Mouse (Mus musculus): ENCODE data around the gene Srsf3. TPM values are rescaled to one million over a fixed set of nuclear protein-coding genes. Genes with fewer than 3 reads are reported as not detected.

Gene Srsf3
- polyA plus RNA-seq (2012; rRNA removed) = 385 and 390 TPM in 2 replicates
- polyA plus RNA-seq (2014; fragmentation: Nextera tagmentation; extraction: Ambion mirVana) = 561 and 596 TPM in 2 replicates

DNA sequence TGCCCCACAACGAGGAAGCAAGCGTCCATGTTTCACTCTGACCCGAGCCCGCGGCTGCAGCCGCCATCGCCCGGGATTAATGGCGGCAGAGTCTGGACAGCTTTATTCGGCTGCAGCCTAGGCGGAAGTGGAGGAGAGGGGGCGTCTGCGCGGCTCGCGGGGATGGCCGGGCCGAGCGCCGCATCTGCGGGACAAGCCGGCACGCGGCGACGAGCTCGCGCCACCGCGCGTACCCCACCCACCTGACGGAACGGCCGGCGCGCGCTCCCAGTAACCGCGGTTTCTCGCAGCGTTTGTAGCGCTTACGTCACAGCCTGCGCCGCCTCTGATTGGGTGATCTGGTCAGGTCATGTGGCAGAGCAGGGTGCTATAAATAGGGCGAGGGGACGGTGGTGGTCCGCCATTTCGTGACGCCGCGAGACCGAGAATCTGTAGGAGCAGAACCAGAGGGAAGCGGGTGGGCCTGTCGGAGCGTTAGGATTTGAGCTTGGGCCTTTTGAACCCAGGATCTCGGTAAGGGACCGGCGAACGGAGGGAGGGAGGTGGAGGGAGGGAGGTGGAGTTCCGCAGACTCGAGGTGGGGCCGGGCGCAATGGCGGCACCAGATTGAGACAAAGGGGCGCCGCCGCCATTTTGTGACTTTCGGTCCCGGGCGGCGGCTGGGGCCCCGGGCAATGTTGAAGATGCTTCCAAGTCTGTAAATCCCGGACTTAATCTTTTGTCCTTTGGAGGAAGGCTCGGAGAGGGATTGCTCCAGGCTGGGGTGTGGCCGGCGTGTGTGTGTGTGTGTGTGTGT, at the start of gene Srsf3:
Gene Srsf3, plus strand, starts transcription at position 355 of the 796 bp plus-strand sequence.
- TF ChIP-seq POLR2A (IDR thresholded peaks at IDR 0.05; ENCODE audit: borderline replicate concordance, extremely low read depth, insufficient read depth, insufficient read length) = peak; percentile 99; the same call in 1 of the 2 replicates
- H3K9me3 ChIP-seq (ENCODE audit: control insufficient read depth, low read length) = no peaks in the 10 kb centered on the region
- H3K4me2 ChIP-seq (replicated peaks; ENCODE audit: low read depth, low read length, severe bottlenecking) = peak within 1 kb of the TSS; percentile 91
- DNase-seq (ENCODE audit: low spot score) = peak; percentile 99
- H3K27me3 ChIP-seq (ENCODE audit: control insufficient read depth, insufficient read depth, low read length) = no peaks in the 10 kb centered on the region
- H3K4me3 ChIP-seq (replicated peaks; ENCODE audit: low read length) = peak within 1 kb of the TSS; percentile 66
- peaks cover 17% of the 10 kb centered on the region for H3K4me1 ChIP-seq (ENCODE audit: control insufficient read depth, insufficient read depth, low read length)
- ATAC-seq (ENCODE audit: low FRiP score, low read depth) = peak; percentile 99
- 0% methylated on average over 63 of the region's 77 CpGs for WGBS
- H3K9ac ChIP-seq (ENCODE audit: low read depth, low read length, severe bottlenecking) = peak within 1 kb of the TSS; percentile 98
- H3K27ac ChIP-seq (replicated peaks; ENCODE audit: low read depth, low read length) = peak within 1 kb of the TSS; percentile 99
- peaks cover 19% of the 10 kb centered on the region for H3K36me3 ChIP-seq (ENCODE audit: control insufficient read depth, insufficient read depth, low read length)

DNA sequence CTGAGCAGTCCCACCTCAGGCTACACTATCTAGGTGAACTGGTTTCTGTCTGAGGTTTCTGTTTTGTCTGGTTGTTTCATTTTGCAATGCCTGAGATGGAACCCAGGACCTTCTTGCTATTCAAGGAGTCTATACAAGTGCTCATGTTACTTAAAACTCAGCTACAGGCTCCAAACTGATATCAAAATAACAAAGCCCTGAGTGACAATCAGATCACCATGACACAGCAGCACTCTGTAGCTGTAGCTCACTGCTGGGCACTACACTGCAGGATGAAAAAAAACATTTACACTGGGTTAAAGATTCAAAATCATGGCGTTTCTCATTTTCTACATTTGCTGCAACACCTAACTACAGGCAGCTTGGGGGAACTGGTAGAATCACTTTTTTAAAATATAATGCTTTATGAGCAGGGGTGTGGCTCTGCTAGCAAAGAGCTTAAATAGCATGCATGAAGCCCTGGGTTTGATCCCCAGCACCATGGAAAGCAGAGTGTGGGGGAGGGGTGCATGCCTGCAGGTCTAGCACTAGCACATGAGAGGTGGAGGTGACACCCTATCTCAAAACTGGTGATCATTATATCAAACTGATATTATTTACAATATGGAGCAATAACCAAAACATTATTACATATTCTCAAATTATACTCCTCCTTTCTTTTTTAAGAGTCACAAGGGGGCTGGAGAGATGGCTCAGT, 47.6 kb upstream of the Srsf3 start:
- TF ChIP-seq POLR2A (IDR thresholded peaks at IDR 0.05; ENCODE audit: borderline replicate concordance, extremely low read depth, insufficient read depth, insufficient read length) = no peak
- no peak overlapping the region for H3K9ac ChIP-seq (ENCODE audit: low read depth, low read length, severe bottlenecking)
- no peak overlapping the region for H3K4me3 ChIP-seq (replicated peaks; ENCODE audit: low read length)
- H3K4me2 ChIP-seq (replicated peaks; ENCODE audit: low read depth, low read length, severe bottlenecking) = no peak overlapping the region
- no peaks in the 10 kb centered on the region for H3K9me3 ChIP-seq (ENCODE audit: control insufficient read depth, low read length)
- no peaks in the 10 kb centered on the region for H3K27me3 ChIP-seq (ENCODE audit: control insufficient read depth, insufficient read depth, low read length)
- ATAC-seq (ENCODE audit: low FRiP score, low read depth) = no peak
- WGBS = 90% methylated on average over 1 of the region's 1 CpGs
- H3K27ac ChIP-seq (replicated peaks; ENCODE audit: low read depth, low read length) = no peak overlapping the region
- H3K4me1 ChIP-seq (ENCODE audit: control insufficient read depth, insufficient read depth, low read length) = no peaks in the 10 kb centered on the region
- DNase-seq (ENCODE audit: low spot score) = no peak
- H3K36me3 ChIP-seq (ENCODE audit: control insufficient read depth, insufficient read depth, low read length) = peaks cover 86% of the 10 kb centered on the region

DNA sequence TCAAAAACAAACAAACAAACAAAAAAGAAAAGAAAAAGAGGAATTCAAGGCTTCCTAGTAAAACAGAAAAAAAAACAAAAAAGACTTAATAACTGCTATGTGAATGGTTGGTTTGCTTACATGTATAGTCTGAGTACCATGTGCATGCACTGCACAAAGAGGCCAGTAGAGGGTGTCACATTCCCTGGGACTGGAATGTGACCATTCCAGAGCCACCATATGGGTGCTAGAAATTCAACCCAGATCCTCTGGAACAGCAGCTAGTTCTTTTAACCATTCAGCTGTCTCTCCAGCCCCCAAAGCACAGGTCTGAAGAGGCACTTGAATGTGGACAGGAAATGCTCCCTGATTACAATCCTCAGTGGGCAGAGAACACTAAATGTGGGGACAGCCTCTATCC, 45.6 kb upstream of the Srsf3 start:
- no peak overlapping the region for H3K4me2 ChIP-seq (replicated peaks; ENCODE audit: low read depth, low read length, severe bottlenecking)
- no peak overlapping the region for H3K27ac ChIP-seq (replicated peaks; ENCODE audit: low read depth, low read length)
- H3K27me3 ChIP-seq (ENCODE audit: control insufficient read depth, insufficient read depth, low read length) = no peaks in the 10 kb centered on the region
- H3K9ac ChIP-seq (ENCODE audit: low read depth, low read length, severe bottlenecking) = no peak overlapping the region
- no peaks in the 10 kb centered on the region for H3K4me1 ChIP-seq (ENCODE audit: control insufficient read depth, insufficient read depth, low read length)
- no peak for TF ChIP-seq POLR2A (IDR thresholded peaks at IDR 0.05; ENCODE audit: borderline replicate concordance, extremely low read depth, insufficient read depth, insufficient read length)
- DNase-seq (ENCODE audit: low spot score) (no peak), ATAC-seq (ENCODE audit: low FRiP score, low read depth) (no peak)
- H3K4me3 ChIP-seq (replicated peaks; ENCODE audit: low read length) = no peak overlapping the region
- H3K9me3 ChIP-seq (ENCODE audit: control insufficient read depth, low read length) = no peaks in the 10 kb centered on the region
- H3K36me3 ChIP-seq (ENCODE audit: control insufficient read depth, insufficient read depth, low read length) = peaks cover 91% of the 10 kb centered on the region

DNA sequence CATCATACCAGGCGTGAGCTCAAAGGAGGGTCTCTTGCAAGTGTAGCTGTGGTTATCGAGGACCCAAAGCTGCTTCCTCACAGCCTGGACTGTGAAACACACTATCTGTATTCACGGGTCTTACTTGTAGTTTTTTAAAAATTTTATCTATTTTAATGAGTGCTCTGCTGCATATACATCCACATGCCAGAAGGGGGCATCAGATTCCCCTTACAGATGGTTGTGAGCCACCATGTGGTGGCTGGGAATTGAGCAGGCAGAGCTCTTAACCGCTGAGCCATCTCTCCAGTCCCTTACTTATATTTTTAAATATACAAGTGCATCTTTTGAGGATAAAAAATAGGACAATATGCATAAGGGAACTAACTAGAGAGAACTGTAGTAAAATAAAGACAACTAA, 44.7 kb upstream of the Srsf3 start:
- DNase-seq (ENCODE audit: low spot score) = peak; percentile 38
- Histone ChIP-seq H3K4me2 (replicated peaks; ENCODE audit: low read depth, low read length, severe bottlenecking) (no peak overlapping the region), H3K9me3 (ENCODE audit: control insufficient read depth, low read length) (no peaks in the 10 kb centered on the region), H3K4me1 (ENCODE audit: control insufficient read depth, insufficient read depth, low read length) (no peaks in the 10 kb centered on the region), H3K27me3 (ENCODE audit: control insufficient read depth, insufficient read depth, low read length) (no peaks in the 10 kb centered on the region), H3K4me3 (replicated peaks; ENCODE audit: low read length) (no peak overlapping the region), H3K36me3 (ENCODE audit: control insufficient read depth, insufficient read depth, low read length) (peaks cover 88% of the 10 kb centered on the region), H3K9ac (ENCODE audit: low read depth, low read length, severe bottlenecking) (no peak overlapping the region), H3K27ac (replicated peaks; ENCODE audit: low read depth, low read length) (no peak overlapping the region)
- no peak for TF ChIP-seq POLR2A (IDR thresholded peaks at IDR 0.05; ENCODE audit: borderline replicate concordance, extremely low read depth, insufficient read depth, insufficient read length)
- ATAC-seq (ENCODE audit: low FRiP score, low read depth) = no peak; the same call in 1 of the 2 replicates
- WGBS = 73% methylated on average over 4 of the region's 4 CpGs

DNA sequence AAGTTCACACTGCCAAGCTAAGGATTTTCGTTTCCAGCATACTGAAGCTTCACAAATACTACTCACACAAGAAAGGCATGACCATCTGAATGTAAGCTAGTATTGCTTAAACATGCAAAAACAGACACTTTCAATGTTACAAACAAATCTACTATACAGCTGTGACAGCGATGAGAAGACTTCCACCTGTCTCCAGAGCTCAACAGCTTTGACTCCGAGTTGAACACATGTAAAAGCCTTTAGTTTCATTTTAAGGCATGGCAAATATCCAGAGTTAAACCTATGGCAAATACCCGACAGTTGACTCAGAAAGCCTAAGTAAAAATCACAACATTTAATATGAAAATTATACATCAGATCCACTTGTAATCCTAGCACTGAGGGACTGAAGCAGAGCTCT, 44.1 kb upstream of the Srsf3 start:
- ATAC-seq (ENCODE audit: low FRiP score, low read depth) = no peak
- no peak for TF ChIP-seq POLR2A (IDR thresholded peaks at IDR 0.05; ENCODE audit: borderline replicate concordance, extremely low read depth, insufficient read depth, insufficient read length)
- H3K36me3 ChIP-seq (ENCODE audit: control insufficient read depth, insufficient read depth, low read length) = peaks cover 82% of the 10 kb centered on the region

More for the DNA sequence above, 44.1 kb upstream of the Srsf3 start:
- no peak overlapping the region for H3K4me3 ChIP-seq (replicated peaks; ENCODE audit: low read length)
- H3K9me3 ChIP-seq (ENCODE audit: control insufficient read depth, low read length) = no peaks in the 10 kb centered on the region
- H3K27ac ChIP-seq (replicated peaks; ENCODE audit: low read depth, low read length) = no peak overlapping the region
- 79% methylated on average over 4 of the region's 4 CpGs for WGBS
- peak; percentile 23 for DNase-seq (ENCODE audit: low spot score)
- no peak overlapping the region for H3K9ac ChIP-seq (ENCODE audit: low read depth, low read length, severe bottlenecking)
- no peaks in the 10 kb centered on the region for H3K27me3 ChIP-seq (ENCODE audit: control insufficient read depth, insufficient read depth, low read length)
- no peaks in the 10 kb centered on the region for H3K4me1 ChIP-seq (ENCODE audit: control insufficient read depth, insufficient read depth, low read length)
- H3K4me2 ChIP-seq (replicated peaks; ENCODE audit: low read depth, low read length, severe bottlenecking) = no peak overlapping the region
